Mouse (Mus musculus): ENCODE measurements around the gene 1110008P14Rik. TPM values are rescaled to one million over a fixed set of nuclear protein-coding genes. Genes with fewer than 3 reads are reported as not detected.

Gene 1110008P14Rik
- polyA plus RNA-seq, 2 experiments, result 32.6 to 40.8 TPM

- H3K36me3 ChIP-seq (replicated peaks; ENCODE audit: control insufficient read depth, insufficient read depth, low read depth), result no peaks in the 10 kb centered on the region
- H3K27me3 ChIP-seq (ENCODE audit: control insufficient read depth, insufficient read depth, low read length), result no peaks in the 10 kb centered on the region
- no peak overlapping the region for H3K9ac ChIP-seq (replicated peaks)
- H3K4me3 ChIP-seq (ENCODE audit: insufficient read depth in 1 of 2, low read depth in 2 of 2, low read length in 2 of 2), result no peak overlapping the region
- ATAC-seq (ENCODE audit: insufficient read depth), result no peak
- H3K27ac ChIP-seq, result no peak overlapping the region
- TF ChIP-seq CTCF (IDR thresholded peaks at IDR 0.05; ENCODE audit: low read depth) (no peak), EP300 (IDR thresholded peaks at IDR 0.05; ENCODE audit: low read depth) (no peak)
- no peak overlapping the region for H3K4me2 ChIP-seq (ENCODE audit: low read depth)
- 41% methylated on average over 13 of the region's 13 CpGs for WGBS (ENCODE audit: insufficient replicate concordance)
- no peaks in the 10 kb centered on the region for H3K9me3 ChIP-seq (ENCODE audit: control insufficient read depth, low read length)
- H3K4me1 ChIP-seq (replicated peaks; ENCODE audit: control insufficient read depth in 2 of 2, insufficient read depth in 2 of 2, low read length in 1 of 2), result peaks cover 0 to 2% of the 10 kb centered on the region in 2 experiments; a peak in 1 of 4 replicates
- no peak for DNase-seq (ENCODE audit: low read depth in 3 of 3, low spot score in 3 of 3)
Observed at GRCm38 (mm10) chr2:32328911-32329460, 52.8 kb downstream of the 1110008P14Rik start.

- TF ChIP-seq CTCF (IDR thresholded peaks at IDR 0.05; ENCODE audit: low read depth) (no peak), EP300 (IDR thresholded peaks at IDR 0.05; ENCODE audit: low read depth) (no peak)
- Histone ChIP-seq H3K27ac (no peak overlapping the region), H3K36me3 (replicated peaks; ENCODE audit: control insufficient read depth, insufficient read depth, low read depth) (no peaks in the 10 kb centered on the region), H3K9me3 (ENCODE audit: control insufficient read depth, low read length) (no peaks in the 10 kb centered on the region), H3K27me3 (ENCODE audit: control insufficient read depth, insufficient read depth, low read length) (no peaks in the 10 kb centered on the region), H3K9ac (replicated peaks) (no peak overlapping the region), H3K4me2 (ENCODE audit: low read depth) (no peak overlapping the region), H3K4me3 (ENCODE audit: insufficient read depth in 1 of 2, low read depth in 2 of 2, low read length in 2 of 2) (no peak overlapping the region), H3K4me1 (replicated peaks; ENCODE audit: control insufficient read depth in 2 of 2, insufficient read depth in 2 of 2, low read length in 1 of 2) (peaks cover 0 to 2% of the 10 kb centered on the region in 2 experiments; a peak in 1 of 4 replicates)
- WGBS (ENCODE audit: insufficient replicate concordance), result 73% methylated on average over 4 of the region's 4 CpGs
- no peak for DNase-seq (ENCODE audit: low read depth in 3 of 3, low spot score in 3 of 3)
- no peak for ATAC-seq (ENCODE audit: insufficient read depth)
Observed at GRCm38 (mm10) chr2:32327200-32327599, 54.5 kb downstream of the 1110008P14Rik start.

Other genes starting within 250 kb of the 1110008P14Rik start
- gene Prrc2b, start 230.9 kb downstream of the 1110008P14Rik start, polyA plus RNA-seq (2012; rRNA removed), result 6.7 and 7.6 TPM in 2 replicates
- 6.2 and 10.6 TPM in 2 replicates for gene Prrc2b, start 230.9 kb downstream of the 1110008P14Rik start, polyA plus RNA-seq (2014; fragmentation: Nextera tagmentation; extraction: Ambion mirVana)
- 9.6 and 10.1 TPM in 2 replicates for gene Pomt1, start 145.3 kb downstream of the 1110008P14Rik start, polyA plus RNA-seq (2012; rRNA removed)
- 10.1 and 12.1 TPM in 2 replicates for gene Pomt1, start 145.3 kb downstream of the 1110008P14Rik start, polyA plus RNA-seq (2014; fragmentation: Nextera tagmentation; extraction: Ambion mirVana)
- 17.7 and 19.8 TPM in 2 replicates for gene Uck1, start 121.8 kb downstream of the 1110008P14Rik start, polyA plus RNA-seq (2012; rRNA removed)
- gene Uck1, start 121.8 kb downstream of the 1110008P14Rik start, polyA plus RNA-seq (2014; fragmentation: Nextera tagmentation; extraction: Ambion mirVana), result 21.5 and 21.8 TPM in 2 replicates
- 10.0 and 13.0 TPM in 2 replicates for gene Golga2, start 94.6 kb downstream of the 1110008P14Rik start, polyA plus RNA-seq (2012; rRNA removed)
- gene Golga2, start 94.6 kb downstream of the 1110008P14Rik start, polyA plus RNA-seq (2014; fragmentation: Nextera tagmentation; extraction: Ambion mirVana), result 6.9 and 7.6 TPM in 2 replicates
- gene Swi5, start 93.9 kb downstream of the 1110008P14Rik start, polyA plus RNA-seq (2012; rRNA removed), result 108 and 130 TPM in 2 replicates
- 100.0 and 105 TPM in 2 replicates for gene Swi5, start 93.9 kb downstream of the 1110008P14Rik start, polyA plus RNA-seq (2014; fragmentation: Nextera tagmentation; extraction: Ambion mirVana)
- gene Ciz1, start 29.6 kb downstream of the 1110008P14Rik start, polyA plus RNA-seq (2012; rRNA removed), result 40.3 and 43.3 TPM in 2 replicates
- 13.1 and 13.9 TPM in 2 replicates for gene Ciz1, start 29.6 kb downstream of the 1110008P14Rik start, polyA plus RNA-seq (2014; fragmentation: Nextera tagmentation; extraction: Ambion mirVana)
- 2.9 and 4.0 TPM in 2 replicates for gene Dnm1, start 28.6 kb downstream of the 1110008P14Rik start, polyA plus RNA-seq (2012; rRNA removed)
- 0.43 and 0.56 TPM in 2 replicates for gene Dnm1, start 28.6 kb downstream of the 1110008P14Rik start, polyA plus RNA-seq (2014; fragmentation: Nextera tagmentation; extraction: Ambion mirVana)
- 29.8 and 30.2 TPM in 2 replicates for gene Lcn2, start 6.3 kb upstream of the 1110008P14Rik start, polyA plus RNA-seq (2012; rRNA removed)
- 41.1 and 65.1 TPM in 2 replicates for gene Lcn2, start 6.3 kb upstream of the 1110008P14Rik start, polyA plus RNA-seq (2014; fragmentation: Nextera tagmentation; extraction: Ambion mirVana)
- gene Ptges2, start 14.0 kb upstream of the 1110008P14Rik start, polyA plus RNA-seq (2012; rRNA removed), result 7.9 and 11.6 TPM in 2 replicates
- 11.4 and 14.0 TPM in 2 replicates for gene Ptges2, start 14.0 kb upstream of the 1110008P14Rik start, polyA plus RNA-seq (2014; fragmentation: Nextera tagmentation; extraction: Ambion mirVana)
- 1.3 and 1.4 TPM in 2 replicates for gene Naif1, start 68.5 kb upstream of the 1110008P14Rik start, polyA plus RNA-seq (2012; rRNA removed)
- gene Naif1, start 68.5 kb upstream of the 1110008P14Rik start, polyA plus RNA-seq (2014; fragmentation: Nextera tagmentation; extraction: Ambion mirVana), result 1.6 and 2.0 TPM in 2 replicates
- 5.4 and 6.0 TPM in 2 replicates for gene Slc25a25, start 69.5 kb upstream of the 1110008P14Rik start, polyA plus RNA-seq (2012; rRNA removed)
- gene Slc25a25, start 69.5 kb upstream of the 1110008P14Rik start, polyA plus RNA-seq (2014; fragmentation: Nextera tagmentation; extraction: Ambion mirVana), result 5.5 and 7.0 TPM in 2 replicates
- gene Fam102a, start 153.4 kb upstream of the 1110008P14Rik start, polyA plus RNA-seq (2012; rRNA removed), result 0.88 and 1.0 TPM in 2 replicates
- gene Fam102a, start 153.4 kb upstream of the 1110008P14Rik start, polyA plus RNA-seq (2014; fragmentation: Nextera tagmentation; extraction: Ambion mirVana), result 0.91 and 1.1 TPM in 2 replicates
- gene Dpm2, start 188.9 kb upstream of the 1110008P14Rik start, polyA plus RNA-seq (2012; rRNA removed), result 53.5 and 61.6 TPM in 2 replicates
- gene Dpm2, start 188.9 kb upstream of the 1110008P14Rik start, polyA plus RNA-seq (2014; fragmentation: Nextera tagmentation; extraction: Ambion mirVana), result 53.6 and 54.6 TPM in 2 replicates
- gene Pip5kl1, start 192.9 kb upstream of the 1110008P14Rik start, polyA plus RNA-seq (2012; rRNA removed), result 0.11 TPM in 2 replicates
- gene Pip5kl1, start 192.9 kb upstream of the 1110008P14Rik start, polyA plus RNA-seq (2014; fragmentation: Nextera tagmentation; extraction: Ambion mirVana), result not detected in 2 replicates
- not detected in 2 replicates for gene 9430097D07Rik, start 193.7 kb upstream of the 1110008P14Rik start, polyA plus RNA-seq (2012; rRNA removed)
- gene 9430097D07Rik, start 193.7 kb upstream of the 1110008P14Rik start, polyA plus RNA-seq (2014; fragmentation: Nextera tagmentation; extraction: Ambion mirVana), result 0.06 TPM in 1 of 2 replicates, not detected in the other
- gene St6galnac4, start 205.2 kb upstream of the 1110008P14Rik start, polyA plus RNA-seq (2012; rRNA removed), result 5.4 and 5.6 TPM in 2 replicates
- gene St6galnac4, start 205.2 kb upstream of the 1110008P14Rik start, polyA plus RNA-seq (2014; fragmentation: Nextera tagmentation; extraction: Ambion mirVana), result 6.2 and 6.8 TPM in 2 replicates
- 9.9 and 14.3 TPM in 2 replicates for gene St6galnac6, start 217.8 kb upstream of the 1110008P14Rik start, polyA plus RNA-seq (2012; rRNA removed)
- 3.2 and 4.4 TPM in 2 replicates for gene St6galnac6, start 217.8 kb upstream of the 1110008P14Rik start, polyA plus RNA-seq (2014; fragmentation: Nextera tagmentation; extraction: Ambion mirVana)
- 0.34 and 0.37 TPM in 2 replicates for gene Ak1, start 239.8 kb upstream of the 1110008P14Rik start, polyA plus RNA-seq (2012; rRNA removed)
- gene Ak1, start 239.8 kb upstream of the 1110008P14Rik start, polyA plus RNA-seq (2014; fragmentation: Nextera tagmentation; extraction: Ambion mirVana), result 0.44 and 0.59 TPM in 2 replicates